Mouse (Mus musculus): ENCODE measurements around the gene Fam19a1.

DNA sequence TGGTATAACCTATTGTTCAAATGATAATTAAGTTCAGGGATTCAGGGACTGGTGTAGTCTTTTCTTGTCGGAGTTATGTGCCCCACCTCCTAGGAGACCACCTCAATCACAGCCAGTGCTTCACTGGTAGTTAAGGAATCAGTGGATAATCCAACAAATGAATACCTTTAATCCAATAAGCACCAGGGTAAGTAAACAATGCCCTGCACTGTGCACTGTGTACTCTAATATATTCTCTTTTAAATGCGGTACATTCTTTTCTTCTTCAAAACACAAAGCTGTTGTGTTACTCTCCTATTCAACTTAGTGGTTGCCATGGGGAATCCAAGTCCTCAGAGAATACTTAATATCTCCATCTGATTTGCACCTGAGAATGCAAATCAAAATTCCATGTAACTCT is 260.3 kb downstream of the Fam19a1 start:
- TF ChIP-seq POLR2A (IDR thresholded peaks at IDR 0.05; ENCODE audit: low read depth, low read length) (no peak), CTCF (conservative IDR thresholded peaks at IDR 0.05; ENCODE audit: insufficient read depth, insufficient read length, low read depth, low read length) (no peak)

Data from kidney, adult 2 months (tissue).